Mouse (Mus musculus) erythroblast, embryonic 14.5 days (primary cell): Measurements from ENCODE around the gene Smchd1.

Source experiments
- GATA1 ChIP-seq: IDR thresholded peaks from 2 replicates; pipeline ENCODE4 v1.6.1; 2012; ENCODE audit warnings: low read length, inconsistent platforms, mixed read lengths
- TAL1 ChIP-seq: IDR thresholded peaks from 3 replicates; pipeline ENCODE4 v1.6.1; 2012; ENCODE audit warnings: low read length, inconsistent platforms, mixed read lengths

DNA sequence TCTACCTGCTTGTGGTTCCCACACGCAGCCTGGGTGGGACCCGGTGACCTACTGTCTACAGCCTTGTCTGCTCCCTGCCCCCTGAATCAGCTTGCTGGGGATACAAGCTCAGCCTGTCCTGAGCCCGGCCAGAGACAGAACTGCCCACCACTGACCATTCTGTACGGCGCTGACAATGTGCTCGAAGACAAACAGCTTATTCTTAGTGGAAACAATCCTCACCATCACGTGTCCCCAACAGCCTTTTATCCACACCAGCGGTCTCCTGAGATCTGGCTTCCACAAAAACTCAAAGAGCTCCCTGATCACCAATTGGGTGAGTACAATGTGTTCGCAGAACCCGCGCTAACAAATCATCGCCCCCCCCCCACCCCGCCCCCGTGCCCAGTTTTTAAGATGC, 166.0 kb downstream of the Smchd1 start:
- no peak for TF ChIP-seq GATA1
- TF ChIP-seq TAL1: no peak
